Mouse (Mus musculus): ENCODE data around the gene Cfap46. TPM values are rescaled to one million over a fixed set of nuclear protein-coding genes. Genes with fewer than 3 reads are reported as not detected.

Cfap46 gene
- polyA plus RNA-seq, 1 experiment from 2014 or later, result 2.9 TPM

DNA sequence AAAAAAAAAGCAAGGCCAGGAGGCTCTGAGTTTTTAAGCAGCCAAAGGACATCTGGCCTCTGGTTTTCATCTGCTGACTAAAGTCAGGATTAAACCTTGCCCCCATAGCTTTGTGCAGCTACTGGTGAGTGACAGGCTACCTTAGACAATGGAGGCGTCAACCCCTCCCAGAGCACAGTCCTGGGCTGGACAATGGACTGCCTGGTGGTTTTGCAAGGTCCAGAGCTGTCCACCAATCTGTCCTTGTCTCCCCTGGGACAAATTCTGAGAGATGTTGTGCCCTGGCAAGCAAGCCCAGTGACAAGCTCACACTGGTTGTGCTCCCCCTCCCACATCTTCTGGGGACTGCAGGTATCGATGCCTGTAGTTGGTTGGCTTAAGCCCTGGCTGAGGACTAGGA, 132.1 kb downstream of the Cfap46 start:
- no peaks in the 10 kb centered on the region; the same call in 1 of the 2 replicates for H3K4me1 ChIP-seq (ENCODE audit: control insufficient read depth, insufficient read depth, low read length)
- H3K27ac ChIP-seq (ENCODE audit: low read depth, low read length), result no peak overlapping the region
- H3K36me3 ChIP-seq (ENCODE audit: control insufficient read depth, insufficient read depth, low read length), result no peaks in the 10 kb centered on the region
- no peak overlapping the region for H3K9ac ChIP-seq (replicated peaks; ENCODE audit: low read depth, low read length)
- H3K9me3 ChIP-seq (ENCODE audit: control insufficient read depth, low read length), result no peaks in the 10 kb centered on the region
- ATAC-seq (ENCODE audit: low read depth), result no peak
- no peak overlapping the region for H3K4me2 ChIP-seq (ENCODE audit: low read depth, low read length)
- H3K27me3 ChIP-seq (ENCODE audit: control insufficient read depth, insufficient read depth, low read length), result peaks cover 56% of the 10 kb centered on the region
- WGBS, result 70% methylated on average over 2 of the region's 2 CpGs
- H3K4me3 ChIP-seq (ENCODE audit: low read depth, low read length), result no peak overlapping the region

Other genes starting within 250 kb of the Cfap46 start
- gene Nkx6-2, start 101.0 kb downstream of the Cfap46 start, polyA plus RNA-seq (2014; fragmentation: Nextera tagmentation; extraction: Ambion mirVana), result 5.6 and 6.1 TPM in 2 replicates
- gene Adgra1, start 150.4 kb upstream of the Cfap46 start, polyA plus RNA-seq (2014; fragmentation: Nextera tagmentation; extraction: Ambion mirVana), result 25.0 and 26.4 TPM in 2 replicates
- 18.8 and 28.5 TPM in 2 replicates for gene Kndc1, start 210.9 kb upstream of the Cfap46 start, polyA plus RNA-seq (2014; fragmentation: Nextera tagmentation; extraction: Ambion mirVana)